Mouse (Mus musculus): Measurements from ENCODE around the gene Gm3043.
"Not testable (repeated sequence)": the region's sequence is repeated elsewhere in the genome, so short reads cannot be mapped to it uniquely, and the experiment has no call there.

The Gm3043 gene

GRCm38 (mm10) chr14:3688483-3688882, at the start of gene Gm3043:
TSS of gene Gm3043 (plus strand) at chr14:3688783.
- DNase-seq (ENCODE audit: low read depth) = not testable (repeated sequence)

DNA sequence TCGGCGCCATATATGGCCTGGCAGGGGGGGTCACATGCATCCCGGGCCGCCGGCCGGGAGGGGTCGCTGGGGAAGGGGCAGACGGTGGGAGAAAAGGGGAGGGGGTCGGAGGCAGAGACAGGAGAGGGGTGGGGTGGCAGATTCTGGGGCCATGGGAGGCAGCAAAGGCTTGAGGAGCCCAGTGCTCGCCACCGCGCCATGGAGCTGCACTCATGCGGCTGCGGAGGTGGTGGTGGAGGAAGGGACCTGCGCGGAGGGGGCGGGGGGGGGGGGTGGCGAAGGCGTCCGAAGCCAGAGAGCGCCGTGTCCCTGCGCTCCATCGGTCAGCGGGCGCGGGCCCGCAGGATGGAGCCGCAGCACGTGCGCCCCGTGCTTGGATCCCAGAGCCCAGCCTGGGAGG, 36.9 kb upstream of the Gm3043 start, which contains the start of gene Gm3020:
Gene Gm3020, plus strand, starts transcription at position 301 of the 400 bp plus-strand sequence.
- DNase-seq (ENCODE audit: low read depth) = not testable (repeated sequence)
